Mouse (Mus musculus): Measurements from ENCODE around the gene Dusp12. TPM values are rescaled to one million over a fixed set of nuclear protein-coding genes. Genes with fewer than 3 reads are reported as not detected.

Dusp12 gene
- total RNA-seq, 2 experiments from 2014 or later = 18.9 to 19.8 TPM

- no peak for DNase-seq
These were observed 13.2 kb upstream of the Dusp12 start for GRCm38 (mm10) chr1:170898413-170899075.

GRCm38 (mm10) chr1:170896651-170897281 is 11.4 kb upstream of the Dusp12 start:
- no peak for DNase-seq

- DNase-seq = no peak
These were observed 9.6 kb upstream of the Dusp12 start for GRCm38 (mm10) chr1:170894603-170895602.

GRCm38 (mm10) chr1:170892279-170892678 is 6.9 kb upstream of the Dusp12 start:
- no peak for DNase-seq

- DNase-seq = no peak
These were observed 6.3 kb upstream of the Dusp12 start for GRCm38 (mm10) chr1:170891646-170892045.

- no peak for DNase-seq
These were observed 4.0 kb upstream of the Dusp12 start for GRCm38 (mm10) chr1:170889310-170889709.

- DNase-seq = no peak
These were observed 711 bp upstream of the Dusp12 start for GRCm38 (mm10) chr1:170886044-170886458.

GRCm38 (mm10) chr1:170884390-170884789 is 950 bp downstream of the Dusp12 start:
- no peak for DNase-seq

GRCm38 (mm10) chr1:170882915-170883485 is 2.3 kb downstream of the Dusp12 start:
- DNase-seq = no peak

- DNase-seq = peak; percentile 26 to 48
These were observed 8.4 kb downstream of the Dusp12 start for GRCm38 (mm10) chr1:170876906-170877305.

- no peak for DNase-seq
These were observed 9.7 kb downstream of the Dusp12 start for GRCm38 (mm10) chr1:170875676-170876075.

- DNase-seq = no peak
These were observed 13.4 kb downstream of the Dusp12 start for GRCm38 (mm10) chr1:170871961-170872360.

GRCm38 (mm10) chr1:170871402-170871801 is 13.9 kb downstream of the Dusp12 start:
- DNase-seq = no peak

GRCm38 (mm10) chr1:170868905-170869283 is 16.4 kb downstream of the Dusp12 start:
- no peak for DNase-seq

GRCm38 (mm10) chr1:170868107-170868904 is 17.0 kb downstream of the Dusp12 start:
- peak; percentile 63 to 75 for DNase-seq

GRCm38 (mm10) chr1:170867691-170868105 is 17.6 kb downstream of the Dusp12 start, which contains the start of gene Atf6:
Atf6 (minus strand) TSS chr1:170867771.
- DNase-seq = peak; percentile 95 to 96

- peak in 1 of 2 experiments; percentile 22 for DNase-seq
These were observed 18.2 kb downstream of the Dusp12 start for GRCm38 (mm10) chr1:170866992-170867690.

GRCm38 (mm10) chr1:170865406-170865805 is 19.9 kb downstream of the Dusp12 start:
- no peak for DNase-seq

- DNase-seq = no peak
These were observed 20.6 kb downstream of the Dusp12 start for GRCm38 (mm10) chr1:170864754-170865153.

GRCm38 (mm10) chr1:170864234-170864633 is 21.1 kb downstream of the Dusp12 start:
- DNase-seq = no peak

GRCm38 (mm10) chr1:170863033-170863432 is 22.3 kb downstream of the Dusp12 start:
- DNase-seq = no peak

All from adrenal gland, postnatal 36 days (tissue).